ENCODE assay signal across 21 mouse cellular contexts in genomic region chr6:100978727-100979460, GRCm38 (mm10).
"Had no signal": no experiment of that assay in that cellular context is flagged by ENCODE, and none has a peak within 500 bp of the region (broad histone marks: within the 10 kb centered on the region; RNA-seq: fewer than 3 reads in every experiment).

No protein-coding gene starts in this region.

- ATAC-seq: liver, postnatal 0 days; lung, postnatal 0 days had no signal

- H3K27me3 ChIP-seq: liver, embryonic 13.5 days; liver, embryonic 15.5 days; lung, embryonic 15.5 days; megakaryocyte, embryonic 14.5 days; neural tube, embryonic 13.5 days; neural tube, embryonic 15.5 days had no signal

- H3K4me3 ChIP-seq: liver, embryonic 13.5 days; liver, embryonic 15.5 days; lung, embryonic 15.5 days; megakaryocyte, embryonic 14.5 days; myocyte; neural tube, embryonic 13.5 days; neural tube, embryonic 15.5 days had no signal

- H3K4me1 ChIP-seq: liver, embryonic 13.5 days; liver, embryonic 15.5 days; megakaryocyte, embryonic 14.5 days had no signal

- H3K9me3 ChIP-seq: liver, embryonic 13.5 days; liver, embryonic 15.5 days; lung, embryonic 15.5 days; megakaryocyte, embryonic 14.5 days; neural tube, embryonic 13.5 days; neural tube, embryonic 15.5 days had no signal

- H3K36me3 ChIP-seq: liver, embryonic 13.5 days; liver, embryonic 15.5 days; lung, embryonic 15.5 days; neural tube, embryonic 13.5 days; neural tube, embryonic 15.5 days had no signal

- H3K4me2 ChIP-seq: liver, embryonic 13.5 days; liver, embryonic 15.5 days; lung, embryonic 15.5 days; neural tube, embryonic 13.5 days; neural tube, embryonic 15.5 days had no signal

- H3K9ac ChIP-seq: liver, embryonic 13.5 days; liver, embryonic 15.5 days; liver, postnatal 0 days; lung, embryonic 15.5 days; neural tube, embryonic 13.5 days; neural tube, embryonic 15.5 days had no signal

- H3K27ac ChIP-seq: liver, embryonic 13.5 days; liver, embryonic 15.5 days; lung, embryonic 15.5 days; macrophage; neural tube, embryonic 13.5 days; neural tube, embryonic 15.5 days had no signal

- DNase-seq: liver, embryonic 13.5 days; liver, postnatal 0 days; lung, adult 2 months; lung, postnatal 14 days; lung, postnatal 36 days; retina, postnatal 1 day; right cerebral cortex, adult 18-20 months; right cerebral cortex, postnatal 25 days; right cerebral cortex, postnatal 4 days; spleen, adult 18-20 months; thymus, adult 18-20 months; thymus, postnatal 14 days; thymus, postnatal 36 days had no signal
